Mouse (Mus musculus): Measurements from ENCODE around the gene Tnfrsf4. TPM values are rescaled to one million over a fixed set of nuclear protein-coding genes. Genes with fewer than 3 reads are reported as not detected.

Gene Tnfrsf4
- total RNA-seq, 2 experiments from 2014 or later, result 0.34 to 0.62 TPM

Small RNAs within 50 kb of the gene (microRNA-seq; reads per million reads assigned to microRNA genes)
- gene Mir200a (6.3 to 7.9 reads per million in 2 experiments), gene Mir200b (35.4 to 95.0 reads per million in 2 experiments), gene Mir429 (42.5 to 53.4 reads per million in 2 experiments)

Other genes with a start within 250 kb of the Tnfrsf4 start
- 10 to 100 TPM; 11.5 to 12.5 TPM for gene Vwa1, start 239.1 kb upstream of the Tnfrsf4 start, total RNA-seq (2021)
- 1 to 10 TPM; 4.6 to 4.9 TPM for gene Tmem88b, start 228.0 kb upstream of the Tnfrsf4 start, total RNA-seq (2021)
- not detected for gene Ankrd65, start 223.4 kb upstream of the Tnfrsf4 start, total RNA-seq (2021)
- gene Mrpl20, start 211.0 kb upstream of the Tnfrsf4 start, total RNA-seq (2021), result 10 to 100 TPM; 78.1 to 95.5 TPM
- gene Ccnl2, start 201.4 kb upstream of the Tnfrsf4 start, total RNA-seq (2021), result 10 to 100 TPM; 58.2 to 59.4 TPM
- 10 to 100 TPM; 78.9 to 84.2 TPM for gene Aurkaip1, start 182.6 kb upstream of the Tnfrsf4 start, total RNA-seq (2021)
- gene Mxra8, start 174.2 kb upstream of the Tnfrsf4 start, total RNA-seq (2021), result 10 to 100 TPM; 49.4 to 49.5 TPM
- 10 to 100 TPM; 32.8 to 33.2 TPM for gene Dvl1, start 166.4 kb upstream of the Tnfrsf4 start, total RNA-seq (2021)
- under 1 TPM; 0.14 to 0.20 TPM for gene Tas1r3, start 150.5 kb upstream of the Tnfrsf4 start, total RNA-seq (2021)
- gene Cptp, start 144.4 kb upstream of the Tnfrsf4 start, total RNA-seq (2021), result 10 to 100 TPM in 1 of 2 experiments, 1 to 10 TPM in 1; 6.6 to 11.2 TPM
- 10 to 100 TPM; 16.0 to 19.2 TPM for gene Ints11, start 144.3 kb upstream of the Tnfrsf4 start, total RNA-seq (2021)
- gene Pusl1, start 122.1 kb upstream of the Tnfrsf4 start, total RNA-seq (2021), result 10 to 100 TPM; 18.3 to 23.1 TPM
- 10 to 100 TPM; 16.9 to 21.4 TPM for gene Acap3, start 122.0 kb upstream of the Tnfrsf4 start, total RNA-seq (2021)
- gene Ube2j2, start 70.0 kb upstream of the Tnfrsf4 start, total RNA-seq (2021), result 10 to 100 TPM; 72.4 to 81.4 TPM
- 10 to 100 TPM; 14.7 to 15.2 TPM for gene C1qtnf12, start 51.5 kb upstream of the Tnfrsf4 start, total RNA-seq (2021)
- gene B3galt6, start 21.2 kb upstream of the Tnfrsf4 start, total RNA-seq (2021), result 1 to 10 TPM; 4.1 to 4.5 TPM
- 100 to 1,000 TPM; 107 to 109 TPM for gene Sdf4, start 21.0 kb upstream of the Tnfrsf4 start, total RNA-seq (2021)
- gene Tnfrsf18, start 12.3 kb downstream of the Tnfrsf4 start, total RNA-seq (2021), result under 1 TPM in 1 of 2 experiments, not detected in 1; 0.29 TPM
- gene Ttll10, start 45.6 kb downstream of the Tnfrsf4 start, total RNA-seq (2021), result under 1 TPM; 0.16 to 0.55 TPM
- gene 9430015G10Rik, start 96.1 kb downstream of the Tnfrsf4 start, total RNA-seq (2021), result 1 to 10 TPM; 7.3 to 9.4 TPM
- under 1 TPM in 1 of 2 experiments, not detected in 1; 0.25 TPM for gene Rnf223, start 116.7 kb downstream of the Tnfrsf4 start, total RNA-seq (2021)
- 100 to 1,000 TPM; 112 TPM for gene Agrn, start 183.6 kb downstream of the Tnfrsf4 start, total RNA-seq (2021)
- 1 to 10 TPM; 1.3 to 1.4 TPM for gene Isg15, start 187.0 kb downstream of the Tnfrsf4 start, total RNA-seq (2021)
- 1 to 10 TPM; 7.6 to 7.7 TPM for gene AW011738, start 189.5 kb downstream of the Tnfrsf4 start, total RNA-seq (2021)
- gene Perm1, start 202.0 kb downstream of the Tnfrsf4 start, total RNA-seq (2021), result 100 to 1,000 TPM in 1 of 2 experiments, 10 to 100 TPM in 1; 91.2 to 106 TPM
- 10 to 100 TPM in 1 of 2 experiments, 1 to 10 TPM in 1; 9.1 to 10.2 TPM for gene Plekhn1, start 221.0 kb downstream of the Tnfrsf4 start, total RNA-seq (2021)
- 10 to 100 TPM; 25.2 to 25.4 TPM for gene Noc2l, start 222.2 kb downstream of the Tnfrsf4 start, total RNA-seq (2021)
- under 1 TPM; 0.16 to 0.29 TPM for gene Samd11, start 241.8 kb downstream of the Tnfrsf4 start, total RNA-seq (2021)